ENCODE assay signal across 15 mouse cellular contexts in the genomic region with DNA sequence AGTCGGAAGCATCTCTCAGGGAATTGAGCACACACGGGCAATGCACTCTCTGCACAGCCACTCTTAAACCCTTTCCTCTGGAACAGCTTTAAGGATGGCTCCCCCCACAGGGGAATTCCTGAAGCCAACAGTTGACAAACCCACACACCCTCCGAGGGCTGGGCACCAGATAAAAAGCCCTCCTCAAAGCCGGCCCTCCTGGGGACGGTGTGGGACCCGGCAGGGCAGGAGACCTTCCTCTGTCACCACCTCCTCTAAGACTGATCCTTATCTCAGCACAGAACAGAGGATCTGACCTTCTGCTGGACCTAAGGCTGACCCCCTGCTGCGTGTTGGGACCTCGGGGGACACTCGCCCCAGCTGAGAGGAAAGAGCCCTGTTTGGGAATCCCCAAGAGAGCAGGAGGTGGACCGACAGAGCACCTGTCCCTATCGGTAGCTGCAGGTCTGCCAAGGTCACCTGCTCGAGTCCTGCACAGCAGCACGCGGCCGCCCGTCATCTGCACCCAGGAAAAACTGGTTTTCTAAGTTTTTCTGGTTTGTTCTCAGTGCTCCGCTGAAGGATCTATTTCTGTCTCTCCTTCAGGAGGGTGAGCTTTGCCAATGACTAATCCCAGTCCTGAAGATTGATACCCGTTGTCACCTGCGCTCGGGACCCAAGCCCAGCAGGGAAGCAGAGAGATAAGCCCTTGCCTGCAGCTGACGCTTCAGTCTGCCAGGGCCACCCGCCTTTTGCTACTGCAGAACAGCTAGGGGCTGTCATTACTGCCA. TPM values are rescaled to one million over a fixed set of nuclear protein-coding genes. Genes with fewer than 3 reads are reported as not detected.
DNase-seq lines count a peak whose midpoint lies in the region; ATAC-seq and TF ChIP-seq lines count a peak whose summit lies in the region.
"Had no signal": no experiment of that assay in that cellular context is flagged by ENCODE, and none has a peak within 500 bp of the region (broad histone marks: within the 10 kb centered on the region; RNA-seq: fewer than 3 reads in every experiment).

A gene (plus strand): TSS at position 675 of the 770 bp plus-strand sequence.

- no peaks in the 10 kb centered on the region for H3K36me3 ChIP-seq in hindbrain, embryonic 11.5 days (ENCODE audit: control insufficient read depth, insufficient read depth, low read length)
- H3K36me3 ChIP-seq in hindbrain, postnatal 0 days (ENCODE audit: insufficient read depth, low read length) = no peaks in the 10 kb centered on the region
- no peaks in the 10 kb centered on the region for H3K36me3 ChIP-seq in heart, postnatal 0 days (replicated peaks; ENCODE audit: control insufficient read depth, insufficient read depth, low read length)
- H3K36me3 ChIP-seq: midbrain, embryonic 13.5 days had no signal

- ATAC-seq in hindbrain, embryonic 11.5 days (ENCODE audit: low FRiP score) = no peak
- no peak for ATAC-seq in hindbrain, postnatal 0 days
- ATAC-seq in heart, postnatal 0 days (ENCODE audit: insufficient read depth, low read depth) = 0 out of 2 replicates have a peak, but pooled peaks have one; percentile 14
- ATAC-seq: forebrain, embryonic 16.5 days; midbrain, embryonic 13.5 days had no signal

- no peak for TF ChIP-seq EP300 in heart, postnatal 0 days (IDR thresholded peaks at IDR 0.05; ENCODE audit: low read depth)

- peaks cover 17% of the 10 kb centered on the region for H3K27me3 ChIP-seq in hindbrain, embryonic 11.5 days (ENCODE audit: control insufficient read depth, insufficient read depth, low read length)
- 0 out of 2 replicates have a peak, but pooled peaks cover 3% of the 10 kb centered on the region for H3K27me3 ChIP-seq in hindbrain, postnatal 0 days (ENCODE audit: insufficient read depth, low read length)
- peaks cover 56% of the 10 kb centered on the region for H3K27me3 ChIP-seq in heart, postnatal 0 days (ENCODE audit: control insufficient read depth, insufficient read depth, low read length)

- 5% methylated on average over 22 of the region's 22 CpGs for WGBS in hindbrain, embryonic 11.5 days
- 9% methylated on average over 22 of the region's 22 CpGs for WGBS in hindbrain, postnatal 0 days
- WGBS in heart, postnatal 0 days = 2% methylated on average over 22 of the region's 22 CpGs

- no peak within 1 kb of the TSS for H3K27ac ChIP-seq in hindbrain, embryonic 11.5 days (ENCODE audit: low read depth, low read length)
- H3K27ac ChIP-seq in hindbrain, postnatal 0 days = no peak within 1 kb of the TSS
- H3K27ac ChIP-seq in heart, postnatal 0 days (ENCODE audit: low read depth) = no peak within 1 kb of the TSS
- H3K27ac ChIP-seq: midbrain, embryonic 13.5 days had no signal

- no peaks in the 10 kb centered on the region for H3K4me1 ChIP-seq in hindbrain, embryonic 11.5 days (replicated peaks; ENCODE audit: control insufficient read depth, insufficient read depth, low read length)
- no peaks in the 10 kb centered on the region for H3K4me1 ChIP-seq in hindbrain, postnatal 0 days (ENCODE audit: insufficient read depth, low read length)
- 0 out of 2 replicates have a peak, but pooled peaks cover 4% of the 10 kb centered on the region for H3K4me1 ChIP-seq in heart, postnatal 0 days (ENCODE audit: control insufficient read depth, insufficient read depth)

- no peak within 1 kb of the TSS for H3K4me3 ChIP-seq in hindbrain, embryonic 11.5 days (ENCODE audit: low read depth, low read length)
- H3K4me3 ChIP-seq in hindbrain, postnatal 0 days (ENCODE audit: low read length) = no peak within 1 kb of the TSS
- H3K4me3 ChIP-seq in heart, postnatal 0 days (ENCODE audit: low read depth, low read length) = 0 out of 2 replicates have a peak within 1 kb of the TSS, but pooled peaks have one; percentile 5
- H3K4me3 ChIP-seq: midbrain, embryonic 13.5 days had no signal

- DNase-seq in hindbrain, embryonic 11.5 days (ENCODE audit: low spot score) = peak; percentile 5
- DNase-seq in hindbrain, postnatal 0 days (ENCODE audit: low spot score) = no peak
- DNase-seq in urinary bladder, adult 2 months (ENCODE audit: low spot score) = peak; percentile 42
- no peak for DNase-seq in urinary bladder, postnatal 4 days (ENCODE audit: low spot score in 2 of 2)
- no peak for DNase-seq in heart, postnatal 0 days (ENCODE audit: low spot score)
- peak; percentile 63 to 75 for DNase-seq in urinary bladder, postnatal 36 days (ENCODE audit: low spot score in 2 of 2)
- DNase-seq in left cerebral cortex, postnatal 36 days (ENCODE audit: low spot score in 2 of 2) = no peak
- no peak for DNase-seq in spleen, postnatal 36 days (ENCODE audit: low spot score in 2 of 2)
- DNase-seq: cerebellum, adult 8-10 months; gastrocnemius, postnatal 10 days; liver; lung, postnatal 36 days; spleen, adult 18-20 months had no signal

- intact Hi-C loops in left cerebral cortex, postnatal 36 days (cut with DNase I) = no loop called here

- no peak within 1 kb of the TSS for H3K9ac ChIP-seq in hindbrain, embryonic 11.5 days (ENCODE audit: low read depth, low read length)
- H3K9ac ChIP-seq in hindbrain, postnatal 0 days (replicated peaks; ENCODE audit: low read length) = no peak within 1 kb of the TSS
- H3K9ac ChIP-seq in heart, postnatal 0 days (replicated peaks; ENCODE audit: low read depth, low read length) = no peak within 1 kb of the TSS
- H3K9ac ChIP-seq: midbrain, embryonic 13.5 days had no signal

- H3K9me3 ChIP-seq in hindbrain, embryonic 11.5 days (ENCODE audit: control insufficient read depth, low read length) = no peaks in the 10 kb centered on the region
- H3K9me3 ChIP-seq in hindbrain, postnatal 0 days (ENCODE audit: low read length) = no peaks in the 10 kb centered on the region
- H3K9me3 ChIP-seq in heart, postnatal 0 days (replicated peaks; ENCODE audit: control insufficient read depth, low read length) = no peaks in the 10 kb centered on the region
- H3K9me3 ChIP-seq: midbrain, embryonic 13.5 days had no signal

- H3K4me2 ChIP-seq in hindbrain, embryonic 11.5 days (replicated peaks; ENCODE audit: low read depth, low read length) = no peak within 1 kb of the TSS
- H3K4me2 ChIP-seq in hindbrain, postnatal 0 days (ENCODE audit: low read depth, low read length) = no peak within 1 kb of the TSS
- peak within 1 kb of the TSS; percentile 29; the same call in 1 of the 2 replicates for H3K4me2 ChIP-seq in heart, postnatal 0 days (ENCODE audit: low read depth, low read length)
- H3K4me2 ChIP-seq: midbrain, embryonic 13.5 days had no signal

- no peak for TF ChIP-seq CTCF in hindbrain, postnatal 0 days (IDR thresholded peaks at IDR 0.05; ENCODE audit: low read depth)
- TF ChIP-seq CTCF in heart, postnatal 0 days (IDR thresholded peaks at IDR 0.05; ENCODE audit: low read depth) = no peak

RNA-seq across cellular contexts. Expression of the gene that starts here (rescaled TPM):
- polyA plus RNA-seq in hindbrain, embryonic 11.5 days (2014; fragmentation: Nextera tagmentation; extraction: Ambion mirVana) = 0.56 and 0.64 TPM in 2 replicates
- total RNA-seq in hindbrain, postnatal 0 days (2014; rRNA removed) = 0.42 and 4.4 TPM in 2 replicates
- 0.93 and 1.3 TPM in 2 replicates for polyA plus RNA-seq in hindbrain, postnatal 0 days (2015; fragmentation: Nextera tagmentation; extraction: Ambion mirVana)
- polyA plus RNA-seq in urinary bladder, adult 2 months (2012; rRNA removed) = 1.3 and 1.6 TPM in 2 replicates
- 1.1 TPM in 1 of 2 replicates, not detected in the other for total RNA-seq in heart, postnatal 0 days (2014; rRNA removed; ENCODE audit: low replicate concordance)
- polyA plus RNA-seq in heart, postnatal 0 days (2015; fragmentation: Nextera tagmentation; extraction: Ambion mirVana) = not detected in 2 replicates
- under 1 TPM in 1 of 2 experiments, not detected in 1; 0.25 TPM for total RNA-seq in left cerebral cortex, postnatal 36 days (2021)
- total RNA-seq: gastrocnemius, postnatal 10 days had no signal

Comparison
In these comparisons a context has a peak if more than half of its experiments do, and no peak if none do; other contexts are left out.
1. DNase-seq: peak in urinary bladder, adult 2 months (single experiment) and urinary bladder, postnatal 36 days (2 of 2); none in hindbrain, postnatal 0 days (single experiment), urinary bladder, postnatal 4 days (0 of 2), heart, postnatal 0 days (single experiment), left cerebral cortex, postnatal 36 days (0 of 2) and spleen, postnatal 36 days (0 of 2).
2. Peak in DNase-seq in hindbrain, embryonic 11.5 days; RNA of the gene not detected or under 1 TPM.